Mouse (Mus musculus) gastrocnemius, postnatal 14 days (tissue): ENCODE results near the gene Rsph9. TPM values are rescaled to one million over a fixed set of nuclear protein-coding genes. Genes with fewer than 3 reads are reported as not detected.

Experiments
- DNase-seq: peaks from one replicate; pipeline ENCODE4 v3.0.0; 2021; ENCODE audit warnings: mixed read lengths
- intact Hi-C: fragments of 180-260 bp; cut with DNase I; formaldehyde crosslinking; loops from one replicate; pipeline ENCODE4 v1.15.1; 2025; ENCODE audit warnings: low total_unique reads
- total RNA-seq, 2 experiments: library from RNA; stranded (reverse); gene quantifications; 2 replicates each; pipeline ENCODE4 v1.2.3; 2021

The Rsph9 gene
- total RNA-seq, 2 experiments from 2014 or later = 0.43 to 0.66 TPM

- peak; percentile 89 for DNase-seq
- intact Hi-C loops = no loop called here
Measured at GRCm38 (mm10) chr17:46152847-46153782, 9.1 kb upstream of the Rsph9 start, which contains the start of gene Mad2l1bp. Gene Mad2l1bp, minus strand, starts transcription at chr17:46153553.

- no peak for DNase-seq
- intact Hi-C loops = no loop called here
Measured at GRCm38 (mm10) chr17:46139872-46140271, 4.1 kb downstream of the Rsph9 start.

- DNase-seq = no peak
- intact Hi-C loops = no loop called here
Measured at GRCm38 (mm10) chr17:46138563-46139236, 5.3 kb downstream of the Rsph9 start.

GRCm38 (mm10) chr17:46132862-46133261, 11.2 kb downstream of the Rsph9 start:
- intact Hi-C loops = loop anchor here (5.0 kb wide), 2 partner anchors 286 to 401 kb away; partner anchors contain the start of gene 1600014C23Rik
- no peak for DNase-seq

GRCm38 (mm10) chr17:46132058-46132718, 11.8 kb downstream of the Rsph9 start:
- intact Hi-C loops = loop anchor here (5.0 kb wide), 2 partner anchors 285 to 400 kb away; partner anchors contain the start of gene 1600014C23Rik

GRCm38 (mm10) chr17:46129741-46130498, 14.1 kb downstream of the Rsph9 start:
- DNase-seq = peak; percentile 83
- intact Hi-C loops = loop anchor here (5.0 kb wide), 3 partner anchors 88 to 398 kb away; partner anchors contain the start of gene 1600014C23Rik

More at GRCm38 (mm10) chr17:46132058-46132718, 11.8 kb downstream of the Rsph9 start:
- DNase-seq = peak; percentile 74

- intact Hi-C loops = loop anchor here (5.0 kb wide), 1 partner anchor 86 kb away; no protein-coding TSS in a partner anchor
- no peak for DNase-seq
Measured at GRCm38 (mm10) chr17:46127814-46128493, 16.1 kb downstream of the Rsph9 start.

GRCm38 (mm10) chr17:46126608-46127007, 17.4 kb downstream of the Rsph9 start:
- DNase-seq = no peak
- intact Hi-C loops = loop anchor here (5.0 kb wide), 1 partner anchor 84 kb away; no protein-coding TSS in a partner anchor

GRCm38 (mm10) chr17:46123953-46124700, 19.9 kb downstream of the Rsph9 start:
- intact Hi-C loops = no loop called here
- peak; percentile 53 for DNase-seq

- intact Hi-C loops = no loop called here
- no peak for DNase-seq
Measured at GRCm38 (mm10) chr17:46123285-46123684, 20.7 kb downstream of the Rsph9 start.

- no peak for DNase-seq
- intact Hi-C loops = no loop called here
Measured at GRCm38 (mm10) chr17:46122791-46123190, 21.2 kb downstream of the Rsph9 start.

- DNase-seq = no peak
Measured at GRCm38 (mm10) chr17:46119641-46120040, 24.4 kb downstream of the Rsph9 start.

GRCm38 (mm10) chr17:46118423-46118850, 25.6 kb downstream of the Rsph9 start:
- no peak for DNase-seq
- intact Hi-C loops = no loop called here

More at GRCm38 (mm10) chr17:46119641-46120040, 24.4 kb downstream of the Rsph9 start:
- intact Hi-C loops = no loop called here

GRCm38 (mm10) chr17:46117623-46118422, 26.2 kb downstream of the Rsph9 start:
- intact Hi-C loops = no loop called here
- DNase-seq = peak; percentile 51

- intact Hi-C loops = no loop called here
- no peak for DNase-seq
Measured at GRCm38 (mm10) chr17:46116881-46117280, 27.1 kb downstream of the Rsph9 start.

- no peak for DNase-seq
- intact Hi-C loops = no loop called here
Measured at GRCm38 (mm10) chr17:46116138-46116537, 27.9 kb downstream of the Rsph9 start.

- DNase-seq = no peak
- intact Hi-C loops = no loop called here
Measured at GRCm38 (mm10) chr17:46115489-46115888, 28.5 kb downstream of the Rsph9 start.
